Comparison of ENCODE assay signal across 8 mouse cellular contexts in genomic region chr1:60534932-60535331, GRCm38 (mm10). TPM values are rescaled to one million over a fixed set of nuclear protein-coding genes. Genes with fewer than 3 reads are reported as not detected.
DNase-seq lines count a peak whose midpoint lies in the region; ATAC-seq and TF ChIP-seq lines count a peak whose summit lies in the region.

No protein-coding gene starts in this region.

- in situ Hi-C loops in Patski (cut with MboI; ENCODE audit: low pct_unique_long_range_greater_than_20kb), result no loop called here

- H3K27me3 ChIP-seq in Patski, result no peaks in the 10 kb centered on the region
- no peaks in the 10 kb centered on the region for H3K27me3 ChIP-seq in small intestine, adult 2 months (ENCODE audit: control insufficient read depth, insufficient read depth, low read length)

- POLR2A ChIA-PET in Patski (lab: Charles Lee), result no interaction called here

- TF ChIP-seq CTCF in Patski (IDR thresholded peaks at IDR 0.05), result peak; percentile 69
- peak; percentile 33; the same call in 1 of the 2 replicates for TF ChIP-seq CTCF in small intestine, adult 2 months (IDR thresholded peaks at IDR 0.05; ENCODE audit: extremely low read depth, insufficient read length, insufficient replicate concordance, low read depth, low read length)

- TF ChIP-seq POLR2A in small intestine, adult 2 months (IDR thresholded peaks at IDR 0.05; ENCODE audit: low read depth, low read length), result no peak

- CTCF ChIA-PET in Patski (lab: Charles Lee), result no interaction called here

- 82% methylated on average over 2 of the region's 2 CpGs for WGBS in small intestine, adult 2 months

- DNase-seq in gastrocnemius, adult 18-20 months (ENCODE audit: low spot score), result peak; percentile 14
- no peak for DNase-seq in gastrocnemius, adult 8-10 months (ENCODE audit: low spot score in 2 of 2)
- DNase-seq in 3T3-L1 (ENCODE audit: low read depth, low spot score), result peak; percentile 55
- DNase-seq in Patski (ENCODE audit: low read depth, low spot score), result peak; percentile 1
- peak; percentile 32 for DNase-seq in kidney, postnatal 10 days
- no peak for DNase-seq in testis, postnatal 10 days (ENCODE audit: low spot score)
- DNase-seq in gastrocnemius, postnatal 36 days, result no peak

- no peak for ATAC-seq in Patski

- H3K36me3 ChIP-seq in small intestine, adult 2 months (ENCODE audit: control insufficient read depth, insufficient read depth, low read length), result peaks cover 20% of the 10 kb centered on the region

- intact Hi-C loops in gastrocnemius, postnatal 36 days (cut with DNase I), result no loop called here

- no peaks in the 10 kb centered on the region for H3K4me1 ChIP-seq in small intestine, adult 2 months (ENCODE audit: control insufficient read depth, insufficient read depth, insufficient read length, low read length)

- H3K4me3 ChIP-seq in small intestine, adult 2 months (ENCODE audit: low read depth, low read length), result no peak overlapping the region

- no peak overlapping the region for H3K27ac ChIP-seq in small intestine, adult 2 months (ENCODE audit: insufficient read depth, low read depth, low read length)

RNA-seq across cellular contexts. Expression of gene Raph1, which starts 32.0 kb away (rescaled TPM):
- total RNA-seq in gastrocnemius, adult 18-20 months (2021), result 10 to 100 TPM; 15.2 to 26.0 TPM
- 10 to 100 TPM; 19.6 to 31.0 (median 24.1) TPM for total RNA-seq in gastrocnemius, adult 8-10 months (2022)
- polyA plus RNA-seq in Patski (2021), result 8.5 TPM
- polyA plus RNA-seq in small intestine, adult 2 months (2012; rRNA removed), result 11.0 and 22.2 TPM in 2 replicates
- total RNA-seq in gastrocnemius, postnatal 36 days (2021), result 10 to 100 TPM; 17.1 to 21.1 TPM

Comparison
In these comparisons a context has a peak if more than half of its experiments do, and no peak if none do; other contexts are left out.
1. DNase-seq: peak in gastrocnemius, adult 18-20 months (single experiment), 3T3-L1 (single experiment), Patski (single experiment) and kidney, postnatal 10 days (single experiment); none in gastrocnemius, adult 8-10 months (0 of 2), testis, postnatal 10 days (single experiment) and gastrocnemius, postnatal 36 days (0 of 2).